Mouse (Mus musculus) heart, embryonic 12.5 days (tissue): ENCODE data around the gene Vps36. TPM values are rescaled to one million over a fixed set of nuclear protein-coding genes. Genes with fewer than 3 reads are reported as not detected.

ENCODE experiments used
- ATAC-seq: fragments of 200-750 bp; cut with Nextera tagmentation; 2 replicates; pipeline ENCODE4 v1.8.0; 2017; ENCODE audit warnings: moderate TSS enrichment, moderate library complexity; ENCODE audit not compliant: insufficient number of reproducible peaks, low FRiP score
- H3K27ac ChIP-seq: fragments of 300-500 bp; sonication (generic); 2 replicates; pipeline ENCODE4 v1.5.1; 2016; ENCODE audit warnings: mild to moderate bottlenecking, moderate library complexity; ENCODE audit not compliant: poor library complexity, severe bottlenecking
- H3K27me3 ChIP-seq: fragments of 300-500 bp; sonication (generic); replicated peaks from 2 replicates; pipeline ENCODE4 v1.6.1; 2016; ENCODE audit warnings: mild to moderate bottlenecking, moderate library complexity
- H3K36me3 ChIP-seq: fragments of 300-500 bp; sonication (generic); 2 replicates; pipeline ENCODE4 v1.6.1; 2016; ENCODE audit warnings: mild to moderate bottlenecking, moderate library complexity
- H3K4me1 ChIP-seq: fragments of 300-500 bp; sonication (generic); replicated peaks from 2 replicates; pipeline ENCODE4 v1.6.1; 2016; ENCODE audit warnings: mild to moderate bottlenecking
- H3K4me2 ChIP-seq: fragments of 300-500 bp; sonication (generic); 2 replicates; pipeline ENCODE4 v1.6.1; 2016; ENCODE audit warnings: mild to moderate bottlenecking, moderate library complexity
- H3K4me3 ChIP-seq: fragments of 300-500 bp; sonication (generic); 2 replicates; pipeline ENCODE4 v1.5.1; 2016; ENCODE audit warnings: mild to moderate bottlenecking
- H3K9ac ChIP-seq: fragments of 300-500 bp; sonication (generic); 2 replicates; pipeline ENCODE4 v1.6.1; 2016; ENCODE audit warnings: mild to moderate bottlenecking, moderate library complexity
- H3K9me3 ChIP-seq: fragments of 300-500 bp; sonication (generic); replicated peaks from 2 replicates; pipeline ENCODE4 v1.6.1; 2016; ENCODE audit warnings: mild to moderate bottlenecking, moderate library complexity
- WGBS: fragments of 180-500 bp; shearing (Covaris S2); methylation state at CpG from one replicate; pipeline ENCODE4 v1.1.7; 2016; 5-methylcytosine and 5-hydroxymethylcytosine counted together
- polyA plus RNA-seq: library from polyadenylated mRNA; unstranded; fragments of >200 nt; fragmentation: Nextera tagmentation; extraction: Ambion mirVana; gene quantifications from 2 replicates; pipeline ENCODE4 v1.2.1, GENCODE M21; 2016

Gene Vps36
- polyA plus RNA-seq, 1 experiment from 2014 or later: 24.2 TPM

DNA sequence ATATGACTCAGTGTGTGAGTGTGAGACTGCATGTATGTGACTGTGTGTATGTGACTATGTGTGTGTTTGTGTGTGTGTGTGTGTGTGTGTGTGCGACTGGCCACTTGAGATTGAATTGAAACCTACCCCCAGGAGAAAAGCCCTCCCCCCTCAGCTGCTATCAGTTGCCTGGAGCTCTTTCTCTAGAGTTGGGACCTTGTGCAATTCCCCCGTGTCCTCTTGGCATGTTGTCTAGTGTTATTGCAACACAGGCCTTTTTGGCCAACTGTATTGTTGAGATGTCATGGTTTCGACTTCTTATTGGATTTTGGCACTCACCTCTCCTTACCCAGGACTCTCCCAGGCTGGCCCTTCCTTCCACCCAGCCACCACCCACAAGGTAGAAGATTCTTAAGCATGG lies 69.7 kb downstream of the Vps36 start:
- Histone ChIP-seq H3K4me2 (no peak overlapping the region), H3K27me3 (no peaks in the 10 kb centered on the region), H3K27ac (no peak overlapping the region), H3K4me3 (no peak overlapping the region), H3K4me1 (peaks cover 17% of the 10 kb centered on the region), H3K9me3 (no peaks in the 10 kb centered on the region), H3K9ac (no peak overlapping the region), H3K36me3 (peaks cover 12% of the 10 kb centered on the region)
- WGBS: 80% methylated on average over 3 of the region's 3 CpGs
- no peak for ATAC-seq

DNA sequence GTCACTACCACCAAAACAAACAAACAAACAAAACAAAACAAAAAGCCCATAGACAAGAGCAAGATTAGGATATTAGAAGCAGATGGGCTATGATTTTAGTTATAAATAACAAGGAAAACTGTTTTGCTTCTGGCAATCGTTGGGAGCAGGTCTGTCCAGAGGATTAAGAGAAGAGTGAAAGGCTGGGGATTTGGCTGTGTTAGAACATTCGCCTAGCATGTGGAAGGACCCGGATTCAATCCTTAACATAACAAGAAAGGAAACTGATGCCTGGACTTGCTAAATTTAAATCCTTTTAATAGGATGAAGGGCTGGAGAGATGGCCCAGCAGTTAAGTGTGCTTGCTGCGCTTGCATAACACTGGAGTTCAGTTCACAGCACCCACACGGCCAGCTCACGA lies 71.7 kb downstream of the Vps36 start:
- H3K4me1 ChIP-seq: peaks cover 17% of the 10 kb centered on the region
- WGBS: 71% methylated on average over 6 of the region's 6 CpGs
- no peak overlapping the region for H3K9ac ChIP-seq
- no peak overlapping the region for H3K4me2 ChIP-seq
- H3K36me3 ChIP-seq: peaks cover 3% of the 10 kb centered on the region; the same call in 1 of the 2 replicates
- no peaks in the 10 kb centered on the region for H3K27me3 ChIP-seq
- ATAC-seq: no peak
- no peak overlapping the region for H3K4me3 ChIP-seq
- no peaks in the 10 kb centered on the region for H3K9me3 ChIP-seq
- no peak overlapping the region for H3K27ac ChIP-seq

DNA sequence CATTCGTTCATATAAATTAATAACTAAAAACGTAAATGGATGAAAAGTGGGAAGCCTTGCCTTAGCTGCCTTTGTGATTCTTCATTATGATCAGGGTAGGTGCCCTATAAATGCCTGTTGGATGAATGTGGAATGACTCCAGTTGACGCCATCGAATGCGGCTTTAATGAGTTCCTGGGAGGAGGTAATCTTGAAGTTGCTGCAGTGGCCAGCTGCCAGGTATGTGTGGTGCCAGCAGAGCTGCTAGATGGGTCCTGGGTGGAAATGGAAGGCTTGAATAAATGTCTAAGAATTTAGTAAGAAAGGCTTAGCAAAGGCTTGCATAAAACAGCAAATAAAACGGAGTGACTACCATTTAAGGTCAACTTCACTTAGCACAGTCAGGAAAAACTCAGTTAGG lies 72.2 kb downstream of the Vps36 start:
- ATAC-seq: no peak
- Histone ChIP-seq H3K9me3 (no peaks in the 10 kb centered on the region), H3K4me3 (no peak overlapping the region), H3K4me1 (peaks cover 12% of the 10 kb centered on the region), H3K36me3 (no peaks in the 10 kb centered on the region), H3K27me3 (no peaks in the 10 kb centered on the region), H3K4me2 (no peak overlapping the region), H3K27ac (no peak overlapping the region), H3K9ac (no peak overlapping the region)
- WGBS: 74% methylated on average over 6 of the region's 6 CpGs

DNA sequence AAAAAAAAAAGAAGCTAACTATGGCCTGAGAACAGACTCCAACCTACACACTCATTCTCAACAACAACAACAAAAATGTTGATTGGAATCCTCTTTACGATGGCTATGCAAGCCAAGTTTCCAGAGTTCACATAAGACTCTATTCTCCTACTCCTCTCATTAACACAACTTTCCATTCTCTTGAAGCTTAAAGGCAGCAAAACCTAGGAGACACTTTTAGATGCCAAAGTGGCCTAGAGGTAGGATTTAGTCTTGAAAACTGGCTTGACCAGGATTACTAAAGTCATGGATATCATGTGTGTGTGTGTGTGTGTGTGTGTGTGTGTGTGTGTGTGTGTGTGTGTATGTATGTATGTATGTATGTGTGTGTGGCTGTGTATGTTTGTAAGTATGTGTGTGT lies 72.6 kb downstream of the Vps36 start:
- Histone ChIP-seq H3K27ac (no peak overlapping the region), H3K27me3 (no peaks in the 10 kb centered on the region), H3K9ac (no peak overlapping the region), H3K4me3 (no peak overlapping the region), H3K4me2 (no peak overlapping the region), H3K36me3 (no peaks in the 10 kb centered on the region), H3K4me1 (peaks cover 9% of the 10 kb centered on the region), H3K9me3 (no peaks in the 10 kb centered on the region)
- 89% methylated on average over 1 of the region's 1 CpGs for WGBS
- no peak for ATAC-seq

DNA sequence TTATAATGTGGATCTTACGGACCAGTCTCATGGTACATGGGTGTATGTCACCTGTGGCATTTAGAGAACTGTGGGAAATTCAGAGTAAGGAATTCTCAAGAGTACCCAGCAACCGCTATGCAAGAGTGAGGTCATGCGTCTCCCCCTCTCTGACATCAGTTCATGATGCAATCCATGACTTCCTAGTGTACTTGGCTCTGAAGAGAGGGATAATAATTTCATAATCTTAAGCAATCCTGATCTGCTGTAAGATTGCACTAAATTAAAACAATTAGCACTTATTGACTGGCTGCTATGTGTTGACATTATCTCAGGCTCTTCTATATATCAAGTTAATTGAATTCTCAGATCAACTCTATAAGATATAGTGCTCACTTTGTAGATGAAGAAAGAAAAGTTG lies 74.2 kb downstream of the Vps36 start:
- Histone ChIP-seq H3K4me2 (no peak overlapping the region), H3K4me1 (no peaks in the 10 kb centered on the region), H3K9me3 (no peaks in the 10 kb centered on the region), H3K27ac (no peak overlapping the region), H3K36me3 (no peaks in the 10 kb centered on the region), H3K9ac (no peak overlapping the region), H3K27me3 (no peaks in the 10 kb centered on the region), H3K4me3 (no peak overlapping the region)
- no peak for ATAC-seq
- WGBS: 87% methylated on average over 3 of the region's 3 CpGs

Other genes with a start within 250 kb of the Vps36 start
- not detected in 2 replicates for gene Defb13, start 246.0 kb upstream of the Vps36 start, polyA plus RNA-seq
- gene Fam90a1a, start 234.1 kb upstream of the Vps36 start, polyA plus RNA-seq: not detected in 2 replicates
- not detected in 2 replicates for gene Ccdc70, start 223.0 kb upstream of the Vps36 start, polyA plus RNA-seq
- gene Atp7b, start 132.5 kb upstream of the Vps36 start, polyA plus RNA-seq: 2.4 and 2.9 TPM in 2 replicates
- 27.9 and 29.1 TPM in 2 replicates for gene Alg11, start 132.1 kb upstream of the Vps36 start, polyA plus RNA-seq
- 0.11 TPM in 1 of 2 replicates, not detected in the other for gene Nek5, start 67.8 kb upstream of the Vps36 start, polyA plus RNA-seq
- 4.7 and 5.0 TPM in 2 replicates for gene Nek3, start 26.4 kb upstream of the Vps36 start, polyA plus RNA-seq
- 33.0 and 35.9 TPM in 2 replicates for gene Ckap2, start 7.0 kb upstream of the Vps36 start, polyA plus RNA-seq
- 17.2 and 18.7 TPM in 2 replicates for gene Thsd1, start 34.5 kb downstream of the Vps36 start, polyA plus RNA-seq
- gene Tpte, start 90.6 kb downstream of the Vps36 start, polyA plus RNA-seq: not detected in 2 replicates
- gene Slc25a15, start 205.8 kb downstream of the Vps36 start, polyA plus RNA-seq: 13.2 and 13.3 TPM in 2 replicates
- gene Mrps31, start 218.6 kb downstream of the Vps36 start, polyA plus RNA-seq: 49.7 and 54.6 TPM in 2 replicates